Mouse (Mus musculus) CH12.LX (cell line): ENCODE results near the gene Lsm2. TPM values are rescaled to one million over a fixed set of nuclear protein-coding genes. Genes with fewer than 3 reads are reported as not detected.

Source experiments
- DNase-seq: peaks from one replicate; pipeline ENCODE4 v3.0.0-alpha.2; 2013; ENCODE audit errors: extremely low read depth
- H3K27ac ChIP-seq: 2 replicates; pipeline ENCODE4 v1.5.1; 2012; ENCODE audit warnings: low read depth, mild to moderate bottlenecking, control low read depth, moderate library complexity; ENCODE audit not compliant: insufficient read depth
- H3K27me3 ChIP-seq: replicated peaks from 2 replicates; pipeline ENCODE3; 2012; ENCODE audit warnings: inconsistent platforms
- H3K36me3 ChIP-seq, 2 experiments: replicated peaks in 1 of 2; 2 replicates each; pipeline versions ENCODE3 to v1.6.1; 2012; ENCODE audit warnings: inconsistent platforms in 1 of 2, low read length in 1 of 2, mild to moderate bottlenecking in 1 of 2, mixed read lengths in 1 of 2, moderate library complexity in 1 of 2; ENCODE audit not compliant: control insufficient read depth in 1 of 2, insufficient read depth in 1 of 2
- H3K4me1 ChIP-seq, 2 experiments: 2 replicates each; pipeline ENCODE4 v1.6.1; 2012; ENCODE audit warnings: inconsistent platforms in 1 of 2, moderate library complexity in 1 of 2; ENCODE audit not compliant: insufficient read depth in 2 of 2, control insufficient read depth in 1 of 2
- H3K4me2 ChIP-seq: 2 replicates; pipeline ENCODE4 v1.6.1; 2012; ENCODE audit warnings: low read depth, mild to moderate bottlenecking, control low read depth; ENCODE audit not compliant: poor library complexity, insufficient read depth, severe bottlenecking
- H3K4me3 ChIP-seq, 3 experiments: fragments of 150-350 bp in 1 of 3; sonication (generic) in 1 of 3; replicated peaks in 1 of 3; 2 replicates each; pipeline versions ENCODE3 to v1.5.1; 2011 to 2012; ENCODE audit warnings: low read depth in 2 of 3, low read length in 2 of 3, mild to moderate bottlenecking in 2 of 3, moderate library complexity in 2 of 3, control low read depth in 1 of 3, improper control_type of control experiment in 1 of 3, inconsistent platforms in 1 of 3, mixed read lengths in 1 of 3; ENCODE audit not compliant: poor library complexity in 1 of 3
- H3K79me2 ChIP-seq: replicated peaks from 2 replicates; pipeline ENCODE4 v1.6.1; 2012; ENCODE audit warnings: mild to moderate bottlenecking, moderate library complexity; ENCODE audit not compliant: control insufficient read depth, poor library complexity, insufficient read depth, severe bottlenecking; ENCODE audit errors: extremely low read depth
- H3K9ac ChIP-seq: 2 replicates; pipeline ENCODE4 v1.6.1; 2012; ENCODE audit warnings: low read depth, mild to moderate bottlenecking, control low read depth, moderate library complexity; ENCODE audit not compliant: insufficient read depth
- H3K9me3 ChIP-seq: replicated peaks from 2 replicates; pipeline ENCODE3; 2012; ENCODE audit warnings: low read length, inconsistent platforms, mixed read lengths
- BHLHE40 ChIP-seq: IDR thresholded peaks from 2 replicates; pipeline ENCODE4 v1.6.1; 2011; ENCODE audit warnings: mild to moderate bottlenecking, low read depth, low read length, improper control_type of control experiment
- CTCF ChIP-seq, 2 experiments: IDR thresholded peaks in 1 of 2; conservative IDR thresholded peaks in 1 of 2; 2 replicates each; pipeline ENCODE4 v1.5.1; 2011 to 2012; ENCODE audit warnings: low read depth in 2 of 2, low read length in 2 of 2, improper control_type of control experiment in 1 of 2, inconsistent platforms in 1 of 2, mild to moderate bottlenecking in 1 of 2, moderate library complexity in 1 of 2
- ELF1 ChIP-seq: IDR thresholded peaks from 2 replicates; pipeline ENCODE4 v1.6.1; 2014; ENCODE audit warnings: low read depth, mild to moderate bottlenecking, inconsistent platforms, low read length, improper control_type of control experiment
- HCFC1 ChIP-seq: IDR thresholded peaks from 2 replicates; pipeline ENCODE4 v1.6.1; 2012; ENCODE audit warnings: low read depth, mild to moderate bottlenecking, inconsistent platforms, low read length, improper control_type of control experiment
- JUN ChIP-seq: IDR thresholded peaks from 2 replicates; pipeline ENCODE4 v1.6.1; 2011; ENCODE audit warnings: low read depth, mild to moderate bottlenecking, low read length, improper control_type of control experiment, moderate library complexity; ENCODE audit not compliant: insufficient read depth
- KAT2A ChIP-seq: IDR thresholded peaks from 2 replicates; pipeline ENCODE4 v1.6.1; 2012; ENCODE audit warnings: low read length, improper control_type of control experiment, inconsistent platforms; ENCODE audit not compliant: insufficient replicate concordance
- MAX ChIP-seq: IDR thresholded peaks from 2 replicates; pipeline ENCODE4 v1.6.1; 2011; ENCODE audit warnings: low read length, improper control_type of control experiment
- MEF2A ChIP-seq: IDR thresholded peaks from 2 replicates; pipeline ENCODE4 v1.6.1; 2014; ENCODE audit warnings: low read depth, mild to moderate bottlenecking, inconsistent platforms, low read length, improper control_type of control experiment, borderline replicate concordance
- MXI1 ChIP-seq: IDR thresholded peaks from 2 replicates; pipeline ENCODE4 v1.6.1; 2011; ENCODE audit warnings: mild to moderate bottlenecking, low read depth, low read length, improper control_type of control experiment
- MYC ChIP-seq: IDR thresholded peaks from 2 replicates; pipeline ENCODE4 v1.6.1; 2011; ENCODE audit warnings: low read depth, mild to moderate bottlenecking, improper control_type of control experiment, low read length
- NELFE ChIP-seq: IDR thresholded peaks from 2 replicates; pipeline ENCODE4 v1.6.1; 2011; ENCODE audit warnings: low read depth, low read length, improper control_type of control experiment
- NRF1 ChIP-seq: IDR thresholded peaks from 2 replicates; pipeline ENCODE4 v1.6.1; 2014; ENCODE audit warnings: low read depth, mild to moderate bottlenecking, inconsistent platforms, low read length, improper control_type of control experiment, moderate library complexity
- POLR2A ChIP-seq: IDR thresholded peaks from 2 replicates; pipeline ENCODE4 v1.6.1; 2011; ENCODE audit warnings: low read depth, mild to moderate bottlenecking, improper control_type of control experiment, low read length
- POLR2AphosphoS2 ChIP-seq: IDR thresholded peaks from 2 replicates; pipeline ENCODE4 v1.6.1; 2011; ENCODE audit warnings: low read depth, low read length, improper control_type of control experiment
- RAD21 ChIP-seq: IDR thresholded peaks from 2 replicates; pipeline ENCODE4 v1.6.1; 2011; ENCODE audit warnings: low read depth, mild to moderate bottlenecking, low read length, improper control_type of control experiment, moderate library complexity
- RCOR1 ChIP-seq: conservative IDR thresholded peaks from 2 replicates; pipeline ENCODE4 v1.6.1; 2012; ENCODE audit warnings: low read depth, mild to moderate bottlenecking, inconsistent platforms, low read length, improper control_type of control experiment
- SIN3A ChIP-seq: IDR thresholded peaks from 2 replicates; pipeline ENCODE4 v1.6.1; 2012; ENCODE audit warnings: low read length, improper control_type of control experiment, inconsistent platforms
- SMC3 ChIP-seq: IDR thresholded peaks from 2 replicates; pipeline ENCODE4 v1.6.1; 2011; ENCODE audit warnings: low read depth, low read length, improper control_type of control experiment
- TBP ChIP-seq: conservative IDR thresholded peaks from 2 replicates; pipeline ENCODE4 v1.6.1; 2011; ENCODE audit warnings: low read depth, low read length, improper control_type of control experiment
- TCF12 ChIP-seq: IDR thresholded peaks from 2 replicates; pipeline ENCODE4 v1.6.1; 2014; ENCODE audit warnings: low read depth, mild to moderate bottlenecking, inconsistent platforms, low read length, improper control_type of control experiment
- USF2 ChIP-seq: conservative IDR thresholded peaks from 2 replicates; pipeline ENCODE4 v1.6.1; 2011; ENCODE audit warnings: low read depth, low read length, improper control_type of control experiment
- ZKSCAN1 ChIP-seq: IDR thresholded peaks from 2 replicates; pipeline ENCODE4 v1.6.1; 2012; ENCODE audit warnings: low read depth, inconsistent platforms, low read length, improper control_type of control experiment, borderline replicate concordance
- ZMIZ1 ChIP-seq: IDR thresholded peaks from 2 replicates; pipeline ENCODE4 v1.6.1; 2012; ENCODE audit warnings: low read depth, mild to moderate bottlenecking, inconsistent platforms, low read length, improper control_type of control experiment
- ZNF384 ChIP-seq: IDR thresholded peaks from 2 replicates; pipeline ENCODE4 v1.6.1; 2012; ENCODE audit warnings: low read depth, low read length, improper control_type of control experiment, inconsistent platforms
- dilution Hi-C: fragments of 300-500 bp; cut with MboI; formaldehyde crosslinking; loops from 2 replicates; pipeline ENCODE4 v1.14.3; 2020; ENCODE audit warnings: low sequenced_read_pairs; ENCODE audit not compliant: extremely low pct_unique_long_range_greater_than_20kb, extremely low pct_ligation_motif_present
- in situ Hi-C: fragments of 300-500 bp; cut with MboI; formaldehyde crosslinking; loops from 3 replicates; pipeline ENCODE4 v1.14.3; 2019; ENCODE audit warnings: low sequenced_read_pairs, low pct_ligation_motif_present, low pct_unique_long_range_greater_than_20kb, mixed read lengths
- polyA plus RNA-seq: library from polyadenylated mRNA; unstranded; fragments of >175 nt; gene quantifications from 2 replicates; pipeline ENCODE4 v1.2.1, GENCODE M21; 2012; ENCODE audit warnings: low read depth; ENCODE audit not compliant: insufficient read length
- total RNA-seq, 2 experiments: library from RNA; depleted of rRNA; stranded (reverse); fragments of 300-350 nt in 1 of 2; fragments of >200 nt in 1 of 2; gene quantifications; 2 replicates each; pipeline ENCODE4 v1.2.3; 2012 to 2014

Lsm2 gene
- total RNA-seq (2012; rRNA removed): 104 and 120 TPM in 2 replicates
- total RNA-seq (2014; rRNA removed): 134 and 135 TPM in 2 replicates
- 274 and 345 TPM in 2 replicates for polyA plus RNA-seq

DNA sequence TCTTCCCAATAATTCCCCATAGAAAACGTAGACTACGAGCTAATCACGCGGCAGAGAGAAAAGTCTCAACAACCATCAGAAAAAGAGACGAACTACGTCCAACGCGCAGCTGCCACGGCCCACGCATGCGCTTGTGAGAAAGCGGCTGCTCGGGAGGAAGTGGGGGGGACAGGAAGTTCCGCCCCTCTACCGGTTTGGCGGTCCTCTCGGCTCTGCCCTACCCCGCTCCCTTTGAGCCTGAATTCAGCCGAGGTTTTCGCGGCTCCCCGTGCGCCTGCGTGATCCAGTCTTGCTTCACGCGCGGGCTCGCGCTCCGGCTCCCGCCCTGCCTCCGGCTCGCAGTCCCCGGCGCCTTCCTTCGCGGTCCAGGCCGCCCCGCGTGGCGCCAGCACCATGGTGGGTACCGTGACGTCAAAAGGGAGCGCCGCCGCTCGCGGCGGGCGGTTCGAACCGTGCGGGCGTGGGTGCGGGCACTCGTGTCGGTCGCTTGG is at the start of gene Lsm2:
TSS of gene Lsm2 (plus strand) at position 173 of the 491 bp plus-strand sequence.
- peaks cover 2 to 24% of the 10 kb centered on the region in 2 experiments; a peak in 3 of 4 replicates for H3K4me1 ChIP-seq
- peak within 1 kb of the TSS; percentile 85 for H3K27ac ChIP-seq
- H3K79me2 ChIP-seq: peaks cover 24% of the 10 kb centered on the region
- peak within 1 kb of the TSS; percentile 87 to 95 (median 91) for H3K4me3 ChIP-seq
- dilution Hi-C loops (no loop called here), in situ Hi-C loops (no loop called here)
- peak; percentile 93 for DNase-seq
- H3K9ac ChIP-seq: peak within 1 kb of the TSS; percentile 90
- peaks cover 2% of the 10 kb centered on the region for H3K9me3 ChIP-seq
- H3K36me3 ChIP-seq: peaks cover 22 to 47% of the 10 kb centered on the region in 2 experiments
- TF ChIP-seq SMC3: no peak
- TF ChIP-seq NRF1: peak; percentile 96
- peak; percentile 45; the same call in 1 of the 2 replicates for TF ChIP-seq BHLHE40
- TF ChIP-seq NELFE: peak; percentile 94
- TF ChIP-seq ELF1: peak; percentile 90
- TF ChIP-seq MEF2A: peak; percentile 24; the same call in 1 of the 2 replicates
- 0 out of 2 replicates have a peak, but pooled peaks have one; percentile 47 for TF ChIP-seq KAT2A
- TF ChIP-seq MXI1: peak; percentile 98
- TF ChIP-seq TBP: peak; percentile 67; the same call in 1 of the 2 replicates
- TF ChIP-seq POLR2A: peak; percentile 89
- peak; percentile 94 for TF ChIP-seq MYC
- TF ChIP-seq JUN: no peak
- no peak for TF ChIP-seq ZNF384
- peak; percentile 98 for TF ChIP-seq SIN3A
- peak; percentile 82; the same call in 1 of the 2 replicates for TF ChIP-seq ZMIZ1
- peak; percentile 80 for TF ChIP-seq HCFC1
- TF ChIP-seq ZKSCAN1: no peak
- TF ChIP-seq RAD21: no peak
- 0 out of 4 replicates have a peak, but pooled peaks of 1 of the 2 experiments have one; percentile 1 for TF ChIP-seq CTCF (conservative IDR thresholded peaks at IDR 0.05 in 1 of 2, IDR thresholded peaks at IDR 0.05 in 1 of 2; ENCODE audit: low read depth in 2 of 2, low read length in 2 of 2)
- peak; percentile 91 for TF ChIP-seq MAX
- TF ChIP-seq TCF12: peak; percentile 73
- peak; percentile 91; the same call in 1 of the 2 replicates for TF ChIP-seq POLR2AphosphoS2
- no peak for TF ChIP-seq RCOR1
- no peak for TF ChIP-seq USF2
- TF ChIP-seq, all 38 proteins: peak for 17
- Histone ChIP-seq H3K4me2 (peak within 1 kb of the TSS; percentile 95), H3K27me3 (no peaks in the 10 kb centered on the region)
